Mouse (Mus musculus) duodenum, adult 2 months (tissue): ENCODE data around the gene Olfr1080. TPM values are rescaled to one million over a fixed set of nuclear protein-coding genes. Genes with fewer than 3 reads are reported as not detected.

Experiments used
- polyA plus RNA-seq: library from polyadenylated mRNA; depleted of rRNA; stranded (reverse); fragments of >200 nt; gene quantifications from 2 replicates; pipeline ENCODE4 v1.2.3, GENCODE M21; 2012; ENCODE audit warnings: low replicate concordance; rRNA removed

The Olfr1080 gene
- polyA plus RNA-seq = not detected in 2 replicates

GRCm38 (mm10) chr2:86558135-86558534, at the start of gene Olfr1080:
Gene Olfr1080 (minus strand): TSS chr2:86558235.

GRCm38 (mm10) chr2:86598866-86599265, 40.8 kb upstream of the Olfr1080 start, which contains the start of gene Olfr1082:
Gene Olfr1082 (minus strand): TSS chr2:86598966.

GRCm38 (mm10) chr2:86542380-86542779, 15.7 kb downstream of the Olfr1080 start, which contains the start of gene Olfr1079:
Gene Olfr1079 (minus strand): TSS chr2:86542480.

GRCm38 (mm10) chr2:86508161-86508560, 49.9 kb downstream of the Olfr1080 start, which contains the start of gene Olfr1076:
Gene Olfr1076 (plus strand): TSS chr2:86508461.

Other genes with a start within 250 kb of the Olfr1080 start
- gene Olfr1053, start 243.0 kb downstream of the Olfr1080 start, polyA plus RNA-seq = not detected in 2 replicates
- gene Olfr1054, start 222.8 kb downstream of the Olfr1080 start, polyA plus RNA-seq = not detected in 2 replicates
- gene Olfr1055, start 208.0 kb downstream of the Olfr1080 start, polyA plus RNA-seq = not detected in 2 replicates
- not detected in 2 replicates for gene Olfr1056, start 195.8 kb downstream of the Olfr1080 start, polyA plus RNA-seq
- gene Olfr1057, start 179.8 kb downstream of the Olfr1080 start, polyA plus RNA-seq = not detected in 2 replicates
- not detected in 2 replicates for gene Olfr1058, start 169.7 kb downstream of the Olfr1080 start, polyA plus RNA-seq
- gene Olfr1061, start 144.2 kb downstream of the Olfr1080 start, polyA plus RNA-seq = not detected in 2 replicates
- gene Olfr1062, start 131.5 kb downstream of the Olfr1080 start, polyA plus RNA-seq = not detected in 2 replicates
- gene Olfr1065, start 107.6 kb downstream of the Olfr1080 start, polyA plus RNA-seq = not detected in 2 replicates
- gene Olfr1066, start 102.0 kb downstream of the Olfr1080 start, polyA plus RNA-seq = not detected in 2 replicates
- gene Olfr228, start 70.8 kb downstream of the Olfr1080 start, polyA plus RNA-seq = not detected in 2 replicates
- gene Olfr1076, start 49.8 kb downstream of the Olfr1080 start, polyA plus RNA-seq = not detected in 2 replicates
- gene Olfr1079, start 15.8 kb downstream of the Olfr1080 start, polyA plus RNA-seq = not detected in 2 replicates
- not detected in 2 replicates for gene Olfr1082, start 40.7 kb upstream of the Olfr1080 start, polyA plus RNA-seq
- not detected in 2 replicates for gene Olfr1084, start 81.5 kb upstream of the Olfr1080 start, polyA plus RNA-seq
- not detected in 2 replicates for gene Olfr1085, start 103.8 kb upstream of the Olfr1080 start, polyA plus RNA-seq
- gene Olfr1086, start 121.9 kb upstream of the Olfr1080 start, polyA plus RNA-seq = not detected in 2 replicates
- gene Olfr1087, start 140.2 kb upstream of the Olfr1080 start, polyA plus RNA-seq = not detected in 2 replicates
- gene Olfr1089, start 175.5 kb upstream of the Olfr1080 start, polyA plus RNA-seq = not detected in 2 replicates
- not detected in 2 replicates for gene Olfr1090, start 200.8 kb upstream of the Olfr1080 start, polyA plus RNA-seq
- gene Olfr1093, start 224.2 kb upstream of the Olfr1080 start, polyA plus RNA-seq = not detected in 2 replicates